Comparison of ENCODE assay signal across 16 mouse cellular contexts in the genomic region with DNA sequence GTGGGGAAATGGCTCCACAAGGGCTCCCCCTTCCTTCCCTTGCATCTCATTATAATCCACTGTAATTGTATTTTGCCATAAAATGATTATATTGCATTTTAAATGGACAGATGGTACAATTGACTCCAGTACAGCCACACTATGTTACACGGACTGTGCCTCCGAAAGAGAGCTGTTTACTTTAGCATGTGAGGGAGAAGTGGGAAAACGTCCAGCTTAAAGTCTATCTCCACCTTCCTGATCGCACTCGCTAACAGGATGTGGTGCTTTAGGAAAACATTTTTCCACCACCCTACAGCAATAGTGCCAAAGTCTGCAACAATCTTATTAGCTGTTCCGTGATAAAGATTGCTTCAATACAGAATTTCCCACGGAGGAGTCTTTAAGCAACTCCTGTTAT. TPM values are rescaled to one million over a fixed set of nuclear protein-coding genes. Genes with fewer than 3 reads are reported as not detected.
DNase-seq lines count a peak whose midpoint lies in the region; ATAC-seq and TF ChIP-seq lines count a peak whose summit lies in the region.
"Had no signal": no experiment of that assay in that cellular context is flagged by ENCODE, and none has a peak within 500 bp of the region (broad histone marks: within the 10 kb centered on the region; RNA-seq: fewer than 3 reads in every experiment).

No protein-coding gene starts in this region.

- TF ChIP-seq EP300 in liver, postnatal 0 days (IDR thresholded peaks at IDR 0.05; ENCODE audit: low read depth), result no peak

- DNase-seq in heart, adult 8-10 months (ENCODE audit: low spot score), result peak; percentile 55
- DNase-seq in heart, postnatal 4 days, result no peak
- no peak for DNase-seq in liver, postnatal 0 days
- peak; percentile 59 for DNase-seq in lung, postnatal 36 days
- DNase-seq in left cerebral cortex, postnatal 36 days (ENCODE audit: low spot score in 2 of 2), result no peak
- DNase-seq: B cell, adult 2 months; cerebellum, adult 11-12 months; forebrain, postnatal 0 days; right cerebral cortex, postnatal 25 days had no signal

- H3K27ac ChIP-seq in liver, postnatal 0 days (ENCODE audit: low read depth), result no peak overlapping the region
- no peak overlapping the region for H3K27ac ChIP-seq in liver, embryonic 12.5 days
- H3K27ac ChIP-seq in heart, embryonic 15.5 days, result peak overlapping the region; percentile 48
- H3K27ac ChIP-seq: hindbrain, embryonic 14.5 days; limb, embryonic 13.5 days; lung, embryonic 15.5 days; midbrain, embryonic 12.5 days had no signal

- no peak overlapping the region for H3K9ac ChIP-seq in liver, postnatal 0 days (replicated peaks)
- no peak overlapping the region for H3K9ac ChIP-seq in liver, embryonic 12.5 days
- no peak overlapping the region for H3K9ac ChIP-seq in heart, embryonic 15.5 days
- H3K9ac ChIP-seq: forebrain, postnatal 0 days; hindbrain, embryonic 14.5 days; limb, embryonic 13.5 days; lung, embryonic 15.5 days; midbrain, embryonic 12.5 days had no signal

- WGBS in liver, postnatal 0 days (ENCODE audit: insufficient replicate concordance), result 29% methylated on average over 7 of the region's 7 CpGs
- WGBS in liver, embryonic 12.5 days (ENCODE audit: insufficient replicate concordance), result 53% methylated on average over 7 of the region's 7 CpGs
- 39% methylated on average over 7 of the region's 7 CpGs for WGBS in heart, embryonic 15.5 days

- peaks cover 8% of the 10 kb centered on the region; the same call in 1 of the 2 replicates for H3K4me1 ChIP-seq in liver, postnatal 0 days (ENCODE audit: insufficient read depth)
- no peaks in the 10 kb centered on the region for H3K4me1 ChIP-seq in liver, embryonic 12.5 days
- 0 out of 2 replicates have a peak, but pooled peaks cover 3% of the 10 kb centered on the region for H3K4me1 ChIP-seq in heart, embryonic 15.5 days (replicated peaks)
- H3K4me1 ChIP-seq: limb, embryonic 13.5 days; midbrain, embryonic 12.5 days had no signal

- peak overlapping the region; percentile 22; the same call in 1 of the 2 replicates for H3K4me2 ChIP-seq in liver, postnatal 0 days (ENCODE audit: low read depth, low read length)
- H3K4me2 ChIP-seq in liver, embryonic 12.5 days, result no peak overlapping the region
- no peak overlapping the region for H3K4me2 ChIP-seq in heart, embryonic 15.5 days
- H3K4me2 ChIP-seq: hindbrain, embryonic 14.5 days; limb, embryonic 13.5 days; lung, embryonic 15.5 days; midbrain, embryonic 12.5 days had no signal

- ATAC-seq in liver, postnatal 0 days, result no peak
- ATAC-seq in liver, embryonic 12.5 days, result no peak
- ATAC-seq in heart, embryonic 15.5 days (replicated peaks; ENCODE audit: insufficient number of reproducible peaks, insufficient read depth, low FRiP score, low read depth), result no peak
- ATAC-seq in erythroid progenitor cell, adult 5-6 weeks (replicated peaks; ENCODE audit: low FRiP score, poor library complexity, severe bottlenecking), result no peak
- ATAC-seq: forebrain, postnatal 0 days had no signal

- H3K4me3 ChIP-seq in liver, postnatal 0 days (ENCODE audit: low read depth, low read length), result no peak overlapping the region
- H3K4me3 ChIP-seq in liver, embryonic 12.5 days, result no peak overlapping the region
- H3K4me3 ChIP-seq in heart, embryonic 15.5 days, result no peak overlapping the region
- H3K4me3 ChIP-seq: limb, embryonic 13.5 days; lung, embryonic 15.5 days; midbrain, embryonic 12.5 days had no signal

- intact Hi-C loops in left cerebral cortex, postnatal 36 days (cut with DNase I), result no loop called here

- no peak for TF ChIP-seq CTCF in liver, postnatal 0 days (IDR thresholded peaks at IDR 0.05; ENCODE audit: low read depth)

- H3K27me3 ChIP-seq in liver, postnatal 0 days (ENCODE audit: insufficient read depth, low read length), result no peaks in the 10 kb centered on the region
- no peaks in the 10 kb centered on the region for H3K27me3 ChIP-seq in liver, embryonic 12.5 days (replicated peaks)
- H3K27me3 ChIP-seq in heart, embryonic 15.5 days, result no peaks in the 10 kb centered on the region
- H3K27me3 ChIP-seq: limb, embryonic 13.5 days; lung, embryonic 15.5 days; midbrain, embryonic 12.5 days had no signal

- H3K36me3 ChIP-seq in liver, postnatal 0 days (replicated peaks; ENCODE audit: insufficient read depth, low read length), result no peaks in the 10 kb centered on the region
- H3K36me3 ChIP-seq in liver, embryonic 12.5 days, result no peaks in the 10 kb centered on the region
- no peaks in the 10 kb centered on the region for H3K36me3 ChIP-seq in heart, embryonic 15.5 days
- H3K36me3 ChIP-seq: limb, embryonic 13.5 days; lung, embryonic 15.5 days; midbrain, embryonic 12.5 days had no signal

- H3K9me3 ChIP-seq in liver, postnatal 0 days (ENCODE audit: low read length), result no peaks in the 10 kb centered on the region
- no peaks in the 10 kb centered on the region for H3K9me3 ChIP-seq in liver, embryonic 12.5 days (replicated peaks)
- no peaks in the 10 kb centered on the region for H3K9me3 ChIP-seq in heart, embryonic 15.5 days (replicated peaks)
- H3K9me3 ChIP-seq: limb, embryonic 13.5 days; lung, embryonic 15.5 days; midbrain, embryonic 12.5 days had no signal

RNA-seq across cellular contexts. Expression of gene Rasgrf2, which starts 27.2 kb away (rescaled TPM):
- 10 to 100 TPM in 3 of 4 experiments, 1 to 10 TPM in 1; 8.8 to 15.9 (median 12.0) TPM for total RNA-seq in heart, adult 8-10 months (2022)
- total RNA-seq in heart, postnatal 4 days (2021), result 1 to 10 TPM; 1.2 to 1.3 TPM
- 0.05 TPM in 2 replicates for polyA plus RNA-seq in liver, postnatal 0 days (2015; fragmentation: Nextera tagmentation; extraction: Ambion mirVana)
- 0.19 and 0.24 TPM in 2 replicates for polyA plus RNA-seq in liver, embryonic 12.5 days (2016; fragmentation: Nextera tagmentation; extraction: Ambion mirVana)
- 0.29 and 0.53 TPM in 2 replicates for polyA plus RNA-seq in heart, embryonic 15.5 days (2015; fragmentation: Nextera tagmentation; extraction: Ambion mirVana)
- 1.8 TPM in 1 of 2 replicates, not detected in the other for total RNA-seq in erythroid progenitor cell, adult 5-6 weeks (2015; ENCODE audit: low replicate concordance)
- total RNA-seq in erythroid progenitor cell, adult 5-6 weeks (2017; ENCODE audit: low replicate concordance), result not detected in 2 replicates
- total RNA-seq in left cerebral cortex, postnatal 36 days (2021), result 100 to 1,000 TPM; 197 to 230 TPM

Comparison
In these comparisons a context has a peak if more than half of its experiments do, and no peak if none do; other contexts are left out.
1. DNase-seq: peak in heart, adult 8-10 months (single experiment) and lung, postnatal 36 days (single experiment); none in heart, postnatal 4 days (single experiment), liver, postnatal 0 days (single experiment) and left cerebral cortex, postnatal 36 days (0 of 2).
2. RNA of gene Rasgrf2, which starts 27.2 kb away (total RNA-seq): 197 to 230 TPM in left cerebral cortex, postnatal 36 days; 8.8 to 15.9 TPM in heart, adult 8-10 months, 1.2 to 1.3 TPM in heart, postnatal 4 days and 1.8 TPM in erythroid progenitor cell, adult 5-6 weeks; every median in the first group is over 10 times any median in the second.